Mouse (Mus musculus): ENCODE data around the gene Hcrt.

Gene Hcrt

DNA sequence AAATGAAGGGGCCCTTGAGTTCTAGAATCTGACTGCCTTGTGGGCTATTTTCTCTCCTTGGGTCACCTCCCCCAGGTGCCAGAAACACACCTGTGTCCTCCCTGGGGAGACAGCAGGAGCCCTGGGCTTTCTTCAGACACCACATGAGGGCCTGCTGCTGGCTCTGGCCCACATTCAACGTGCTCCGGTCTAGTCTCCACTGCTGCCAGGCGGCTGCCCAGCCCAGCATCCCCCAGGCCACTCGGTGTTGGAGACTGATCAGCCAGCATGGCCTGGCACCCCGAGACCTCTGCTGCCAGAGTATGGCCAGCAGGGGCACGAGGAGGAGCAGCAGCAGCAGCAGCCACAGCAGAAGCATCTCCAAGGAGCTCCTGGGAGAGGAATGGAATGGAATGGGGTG lies 7.2 kb upstream of the Hcrt start:
- no peak for DNase-seq (ENCODE audit: low read depth in 1 of 2, low spot score in 2 of 2)

DNA sequence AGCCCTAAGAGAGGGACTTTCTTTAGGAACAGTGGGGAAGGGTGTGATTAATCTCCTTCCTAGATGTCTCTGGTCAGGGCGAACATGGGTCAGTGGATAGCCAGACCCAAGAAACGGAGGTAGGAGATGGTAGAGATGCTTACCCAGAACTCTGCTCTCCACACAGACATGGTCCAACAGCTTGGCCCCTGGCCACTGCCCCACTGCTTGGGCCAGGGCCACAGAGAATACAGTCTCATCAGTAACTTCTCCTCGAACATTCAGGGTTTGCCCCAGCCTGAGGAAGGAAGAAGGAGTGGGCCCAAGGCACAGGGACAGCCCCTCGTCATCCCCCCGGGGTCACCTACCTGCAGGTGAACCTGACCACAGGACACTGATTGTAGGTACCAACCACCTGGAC lies 5.1 kb upstream of the Hcrt start:
- DNase-seq (ENCODE audit: low read depth in 1 of 2, low spot score in 2 of 2) = no peak

DNA sequence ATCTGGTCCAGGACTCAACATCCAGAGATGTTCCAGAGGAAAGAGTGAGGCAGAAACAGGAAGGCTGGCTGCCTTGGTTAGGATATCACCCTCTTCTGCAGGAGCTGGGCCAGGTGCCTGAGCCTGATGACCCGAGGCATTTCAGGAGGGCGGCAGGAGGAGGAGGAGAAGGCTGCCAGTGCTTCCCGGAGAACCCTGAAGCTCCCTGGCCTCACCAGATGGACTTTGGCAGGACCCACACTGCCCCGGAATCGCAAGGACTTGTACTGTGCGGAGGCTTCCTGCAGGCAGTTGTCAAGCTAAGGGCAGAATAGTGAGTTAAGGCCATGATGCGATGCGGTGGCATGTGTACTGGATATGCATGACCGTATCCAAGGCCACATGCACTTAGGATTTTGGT lies 4.0 kb upstream of the Hcrt start:
- DNase-seq (ENCODE audit: low read depth in 1 of 2, low spot score in 2 of 2) = no peak

DNA sequence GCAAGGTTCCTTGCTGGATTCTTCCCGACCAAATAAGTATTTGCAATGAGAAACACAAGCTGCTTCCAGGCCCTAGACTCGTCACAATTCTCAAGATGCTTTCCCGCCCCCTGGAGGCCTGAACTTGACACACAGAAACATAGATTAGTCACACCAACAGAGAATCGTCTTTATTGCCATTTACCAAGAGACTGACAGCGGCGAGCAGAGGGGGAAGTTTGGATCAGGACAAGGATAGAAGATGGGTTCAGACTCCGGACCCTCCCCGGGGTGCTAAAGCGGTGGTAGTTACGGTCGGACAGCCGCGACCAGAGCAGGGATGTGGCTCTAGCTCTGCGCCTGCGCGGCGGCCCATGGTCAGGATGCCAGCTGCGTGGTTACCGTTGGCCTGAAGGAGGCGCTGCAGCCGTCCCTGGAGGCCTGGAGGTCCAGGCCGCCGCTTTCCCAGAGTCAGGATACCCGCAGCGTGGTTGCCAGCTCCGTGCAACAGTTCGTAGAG lies 1.1 kb downstream of the Hcrt start:
- peak; percentile 54 to 83 for DNase-seq (ENCODE audit: low read depth in 1 of 2, low spot score in 2 of 2)

DNA sequence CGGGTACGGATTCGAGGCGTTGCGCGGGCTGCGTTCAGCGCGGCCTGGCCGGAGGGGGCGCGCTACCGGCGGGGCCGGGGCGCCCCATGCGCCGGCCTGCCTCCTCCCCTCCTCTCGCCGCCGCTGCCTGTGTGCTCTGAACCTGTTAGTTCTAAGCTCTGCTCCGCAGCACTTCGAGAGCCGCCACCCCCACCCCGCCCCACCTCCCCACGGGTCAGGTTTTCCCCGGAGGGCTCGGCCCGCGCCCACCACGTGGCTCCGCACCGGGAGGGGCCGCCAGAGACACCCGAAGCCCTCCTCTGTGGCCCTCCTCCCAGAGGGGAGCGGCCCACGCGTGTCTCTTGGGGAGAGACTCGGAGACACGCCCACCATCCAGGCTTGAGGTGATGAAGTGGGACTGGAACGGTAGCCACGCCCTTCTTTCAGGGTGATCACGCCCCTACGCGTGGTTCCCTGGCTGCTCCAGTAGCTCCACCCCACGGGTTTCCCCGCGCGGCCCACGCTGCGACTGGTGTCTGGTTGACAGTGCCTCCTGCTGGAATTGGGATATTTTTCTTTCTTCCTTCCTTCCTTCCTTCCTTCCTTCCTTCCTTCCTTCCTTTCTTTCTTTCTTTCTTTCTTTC lies 3.0 kb downstream of the Hcrt start, which contains the start of gene Kcnh4:
Gene Kcnh4, minus strand, starts transcription at position 332 of the 623 bp plus-strand sequence.
- peak in 1 of 2 experiments; percentile 56 for DNase-seq (ENCODE audit: low read depth in 1 of 2, low spot score in 2 of 2)

DNA sequence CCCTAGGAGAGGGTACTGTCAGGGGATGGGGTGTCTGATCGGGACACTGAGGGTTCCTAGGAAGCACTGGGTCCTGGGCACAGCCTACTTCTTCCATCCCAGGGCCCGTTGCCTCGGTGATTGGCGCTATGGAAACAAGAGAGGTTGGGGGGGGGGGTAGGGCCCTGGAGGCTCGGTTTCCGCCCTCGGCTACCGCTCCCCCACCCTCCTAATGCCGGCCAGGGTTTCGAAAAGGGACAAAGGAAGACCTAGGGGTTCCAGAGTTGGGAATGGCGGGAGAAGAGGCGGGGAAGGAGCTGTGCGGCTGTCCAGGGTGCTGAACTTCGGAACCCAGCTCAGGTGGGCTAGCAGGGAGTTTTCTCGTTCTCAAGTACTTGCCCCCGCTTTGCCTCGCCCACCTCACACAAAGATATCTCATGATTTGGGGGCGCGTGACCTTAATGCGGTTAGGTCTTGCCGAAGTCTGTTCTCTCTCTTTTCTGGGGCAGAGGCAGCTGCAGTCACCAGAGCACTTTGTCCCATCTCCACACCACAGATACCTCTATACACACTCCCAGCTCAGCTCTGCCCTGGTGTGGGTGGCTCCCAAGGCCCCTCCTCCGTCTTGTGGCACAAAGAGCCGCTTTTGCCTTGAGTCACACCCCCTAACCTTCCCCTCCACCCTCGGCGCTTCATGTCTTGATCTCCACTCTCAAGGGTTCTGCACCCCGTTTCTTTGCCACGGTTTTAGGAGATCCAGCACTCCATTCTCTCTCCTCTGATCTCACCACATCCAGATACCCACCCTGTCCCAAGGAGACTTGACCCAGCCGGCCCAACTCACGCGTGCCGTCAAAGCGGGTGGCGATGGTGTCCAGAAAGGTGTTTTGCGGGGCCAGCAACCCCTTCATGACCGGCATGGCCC lies 3.8 kb downstream of the Hcrt start:
- no peak for DNase-seq (ENCODE audit: low read depth in 1 of 2, low spot score in 2 of 2)

DNA sequence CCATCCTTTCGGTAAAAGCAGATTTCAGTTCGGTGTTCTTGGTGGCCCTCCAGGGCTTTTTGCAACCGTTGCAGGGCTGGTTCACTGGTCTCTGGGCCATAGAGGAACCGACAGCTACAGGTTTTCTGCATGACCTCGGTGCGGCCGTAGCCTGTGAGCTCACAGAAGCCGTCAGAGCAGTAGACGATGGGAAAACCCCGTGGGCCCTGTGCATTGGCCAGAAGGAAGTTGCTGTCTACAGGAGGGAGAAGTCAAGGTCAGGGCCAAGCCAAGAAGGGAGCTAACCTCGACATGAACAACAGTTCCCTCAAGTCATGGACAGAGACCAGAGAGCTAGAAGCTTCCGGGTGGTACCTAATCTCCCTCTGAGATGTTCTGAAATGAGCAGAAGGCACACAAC lies 5.2 kb downstream of the Hcrt start:
- DNase-seq (ENCODE audit: low read depth in 1 of 2, low spot score in 2 of 2) = no peak

DNA sequence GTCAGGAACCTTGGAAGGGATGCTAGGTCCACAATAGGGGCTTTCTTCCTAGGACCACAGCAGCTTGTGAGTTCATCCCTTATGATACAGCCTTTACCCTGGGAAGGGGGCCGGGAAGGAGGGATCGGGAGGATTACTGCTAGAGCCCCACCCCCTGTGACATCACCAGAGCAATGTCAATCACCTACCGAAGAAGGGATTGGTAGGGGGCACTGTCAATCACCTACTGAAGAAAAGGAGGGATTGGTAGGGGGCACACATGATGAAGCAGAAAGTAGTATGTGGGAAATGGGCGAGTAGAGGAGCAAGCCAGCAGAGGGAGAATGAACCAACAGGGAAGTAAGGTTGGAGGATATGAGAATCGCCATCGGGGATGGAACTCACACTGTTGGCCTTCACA lies 6.3 kb downstream of the Hcrt start:
- DNase-seq (ENCODE audit: low read depth in 1 of 2, low spot score in 2 of 2) = no peak

DNA sequence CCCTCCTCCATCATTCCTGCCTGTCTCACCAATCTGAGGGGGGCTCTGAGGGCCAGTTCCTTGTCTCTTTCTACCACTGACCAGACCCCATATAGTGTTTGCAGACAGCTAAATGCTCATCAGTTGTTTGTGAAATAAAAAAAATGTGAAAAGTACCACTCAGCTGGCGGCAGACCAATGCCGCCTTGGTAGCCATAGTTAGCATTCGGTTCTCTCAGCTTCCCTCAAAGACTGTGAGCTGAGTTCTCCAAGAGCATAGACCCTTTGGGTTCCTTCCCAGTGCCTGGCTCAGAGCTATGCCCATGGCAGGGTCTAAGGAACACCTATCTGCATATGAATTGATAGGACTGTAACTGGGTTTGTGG lies 8.1 kb downstream of the Hcrt start:
- no peak for DNase-seq (ENCODE audit: low read depth in 1 of 2, low spot score in 2 of 2)

DNA sequence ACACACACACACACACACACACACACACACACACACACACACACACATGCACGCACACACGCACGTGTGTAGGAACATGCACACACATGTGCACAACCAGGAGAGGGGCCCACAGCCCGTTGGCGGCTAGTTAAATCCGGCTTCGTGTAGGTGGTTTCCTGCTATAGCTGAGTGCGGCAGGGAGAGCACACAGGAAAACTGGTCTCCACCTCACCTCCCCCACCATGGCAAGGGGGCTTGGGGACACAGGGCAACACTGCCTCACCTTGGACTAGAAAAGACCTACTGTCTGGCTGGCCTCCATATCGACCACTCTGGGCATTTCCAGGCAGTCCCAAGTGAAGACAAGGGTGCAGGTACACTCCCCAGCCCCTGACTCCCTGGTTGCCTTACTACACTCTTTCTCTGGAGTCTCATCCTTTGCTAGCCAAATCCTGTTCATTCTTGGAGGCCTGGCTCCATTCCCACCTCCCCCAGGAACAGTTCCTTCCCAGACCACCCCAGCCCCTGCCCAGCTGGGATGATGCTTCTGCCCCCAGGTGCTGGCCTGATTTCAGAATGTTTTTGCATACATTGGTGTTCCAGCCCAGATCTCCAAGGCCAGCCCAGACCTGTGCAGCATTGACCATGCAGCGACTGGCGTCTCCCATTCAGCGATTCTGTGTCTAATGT lies 8.6 kb downstream of the Hcrt start:
- DNase-seq (ENCODE audit: low read depth in 1 of 2, low spot score in 2 of 2) = no peak

DNA sequence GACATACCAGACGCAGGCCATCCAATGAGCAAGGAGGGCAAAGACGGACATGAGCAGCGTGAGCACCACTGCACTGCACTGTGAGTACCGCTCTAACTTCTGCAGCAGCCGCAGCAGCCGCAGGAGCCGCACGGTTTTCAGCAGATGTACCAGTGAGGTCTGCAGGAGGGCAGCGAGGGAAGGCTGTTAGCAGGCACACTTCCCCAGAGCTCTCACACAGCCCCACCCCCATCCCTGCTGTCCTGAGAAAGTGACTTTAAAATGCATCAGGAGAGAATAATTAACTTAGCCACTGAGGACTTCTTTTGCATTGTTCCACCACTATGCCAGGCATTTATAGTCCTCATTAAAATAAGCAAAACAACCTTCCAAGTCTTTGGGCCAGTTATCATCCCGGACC lies 10.4 kb downstream of the Hcrt start:
- DNase-seq (ENCODE audit: low read depth in 1 of 2, low spot score in 2 of 2) = no peak

DNA sequence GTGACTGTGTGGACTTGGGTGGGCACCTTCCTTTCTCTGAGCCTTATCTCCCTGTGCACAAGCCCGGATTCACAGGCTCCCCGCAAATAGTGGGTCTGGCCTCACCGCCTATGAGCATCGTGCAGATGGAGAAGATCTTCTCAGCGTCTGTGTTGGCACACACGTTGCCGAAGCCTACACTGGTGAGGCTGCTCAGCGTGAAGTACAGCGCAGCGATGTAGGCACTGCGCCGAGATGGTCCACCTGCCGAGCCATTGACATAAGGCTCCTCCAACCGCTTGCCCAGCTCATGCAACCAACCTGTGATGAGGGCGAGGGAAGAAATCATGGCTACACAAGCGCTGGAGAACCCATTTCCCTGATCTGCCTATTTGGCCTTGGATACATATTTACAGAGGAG lies 12.6 kb downstream of the Hcrt start:
- no peak for DNase-seq (ENCODE audit: low read depth in 1 of 2, low spot score in 2 of 2)

DNA sequence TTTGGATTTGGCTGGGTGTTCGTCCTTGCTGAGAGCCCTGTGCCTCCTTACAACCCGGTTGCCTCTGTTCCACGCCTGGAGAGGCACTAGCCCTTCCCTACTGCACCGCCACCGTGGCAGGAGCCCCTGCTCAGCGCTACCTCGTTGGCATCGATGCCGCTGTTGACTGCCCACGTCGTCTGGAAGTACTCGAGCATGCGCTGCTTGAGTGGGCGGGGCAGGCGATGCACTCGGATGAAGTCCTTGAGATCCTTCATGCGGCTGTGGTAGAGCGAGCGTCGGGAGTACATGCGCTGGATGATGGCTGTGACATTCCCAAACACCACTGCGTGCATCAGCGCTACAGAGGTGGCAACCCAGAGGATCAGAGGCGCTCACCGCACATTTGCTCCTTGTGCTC lies 13.3 kb downstream of the Hcrt start:
- DNase-seq (ENCODE audit: low read depth in 1 of 2, low spot score in 2 of 2) = no peak

DNA sequence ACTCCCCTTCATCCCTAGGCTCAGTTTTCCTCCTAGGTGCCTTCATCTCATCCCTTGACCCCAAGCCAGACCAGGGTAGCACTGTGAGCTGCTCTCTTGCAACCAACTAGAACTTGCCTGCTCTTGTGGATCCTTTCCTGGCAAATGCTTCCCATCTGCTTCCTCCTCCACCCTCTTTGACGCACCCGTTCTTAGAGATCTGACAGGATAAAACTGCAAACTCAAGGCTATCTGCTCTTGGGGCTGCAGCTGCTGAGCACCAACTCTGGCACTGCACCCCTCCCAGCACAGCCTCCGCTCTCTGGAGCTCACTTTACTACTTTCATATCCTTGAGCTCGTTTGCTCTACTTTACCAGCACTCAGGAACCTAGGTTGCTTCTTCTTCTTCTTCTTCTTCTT lies 14.1 kb downstream of the Hcrt start:
- no peak for DNase-seq (ENCODE audit: low read depth in 1 of 2, low spot score in 2 of 2)

DNA sequence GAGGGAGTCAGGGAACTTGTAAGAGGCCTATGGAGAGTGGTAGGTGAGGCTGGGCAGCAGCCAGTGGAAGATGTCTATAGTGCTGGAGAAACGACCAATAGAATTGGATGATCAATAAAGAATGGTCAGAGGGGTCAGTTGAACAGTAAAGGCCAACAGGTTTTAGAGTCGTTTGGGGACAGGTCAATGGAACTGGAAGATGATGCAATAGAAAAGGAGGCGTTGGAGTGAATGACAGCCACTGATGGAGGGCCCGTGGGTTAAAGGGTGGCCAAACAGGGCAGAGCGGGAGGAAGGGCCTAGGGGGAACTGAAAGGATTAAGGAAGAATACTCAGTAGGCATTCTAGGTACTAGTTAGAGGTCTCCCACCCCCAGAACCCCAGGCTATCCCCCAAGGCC lies 15.6 kb downstream of the Hcrt start:
- DNase-seq (ENCODE audit: low read depth in 1 of 2, low spot score in 2 of 2) = no peak

DNA sequence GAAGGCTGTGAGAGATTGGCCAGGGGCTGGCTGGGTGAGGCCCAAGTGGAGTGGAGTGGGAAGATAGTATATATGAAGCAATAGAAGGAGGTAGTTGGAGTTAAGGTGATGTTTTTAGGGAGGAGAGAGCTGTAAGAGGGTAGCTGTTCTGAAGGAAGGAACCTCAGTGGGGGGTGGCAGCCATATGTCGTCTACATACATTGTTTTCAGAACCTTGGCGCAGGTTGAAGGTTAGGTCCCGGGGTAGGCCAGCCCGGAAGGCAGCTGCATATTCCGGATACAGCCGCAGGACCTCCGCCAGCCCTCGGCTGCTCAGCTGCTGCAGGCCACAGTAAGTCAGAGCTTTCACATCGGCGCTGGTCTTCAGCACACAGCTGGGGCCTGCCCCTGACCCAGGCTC lies 16.2 kb downstream of the Hcrt start:
- DNase-seq (ENCODE audit: low read depth in 1 of 2, low spot score in 2 of 2) = no peak

DNA sequence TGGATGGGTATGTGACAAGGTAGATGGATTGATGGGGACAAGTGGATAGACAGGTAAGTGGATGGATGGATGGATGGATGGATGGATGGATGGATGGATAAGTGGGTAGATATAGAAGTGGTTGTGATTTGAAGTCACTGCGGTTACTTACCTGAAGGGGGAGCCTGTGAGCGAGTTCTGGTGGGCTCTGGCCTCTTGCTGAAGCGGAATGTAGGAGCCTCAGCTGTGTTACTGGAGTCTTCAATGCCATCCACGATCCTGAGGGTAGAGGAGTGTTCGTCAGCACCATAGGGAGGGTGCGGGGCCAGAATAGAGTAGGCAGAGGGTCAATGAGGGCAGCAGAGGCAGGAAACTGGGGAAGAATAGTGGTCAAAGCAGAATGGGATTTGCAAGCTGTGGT lies 17.6 kb downstream of the Hcrt start:
- DNase-seq (ENCODE audit: low read depth in 1 of 2, low spot score in 2 of 2) = no peak

DNA sequence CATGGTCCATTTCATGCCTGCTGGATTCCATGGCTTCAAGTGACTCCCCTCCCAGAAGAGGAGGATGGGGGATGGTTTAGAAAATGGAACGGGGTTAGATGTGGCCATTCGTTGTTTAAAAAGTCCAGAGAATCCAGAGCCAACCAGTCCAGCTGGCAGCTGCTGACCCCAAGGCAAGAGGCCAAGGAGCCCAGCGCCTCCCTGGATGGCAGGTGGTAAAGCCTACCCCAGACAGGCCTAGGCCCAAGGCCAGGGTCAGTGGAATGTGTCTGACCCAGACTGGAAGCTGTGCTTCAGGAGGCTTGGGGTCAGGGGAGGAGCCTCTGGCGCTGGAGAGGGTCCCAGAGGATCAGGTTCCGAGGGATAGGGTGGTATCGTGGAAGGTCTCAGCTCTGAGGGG lies 21.4 kb downstream of the Hcrt start:
- DNase-seq (ENCODE audit: low read depth in 1 of 2, low spot score in 2 of 2) = no peak

DNA sequence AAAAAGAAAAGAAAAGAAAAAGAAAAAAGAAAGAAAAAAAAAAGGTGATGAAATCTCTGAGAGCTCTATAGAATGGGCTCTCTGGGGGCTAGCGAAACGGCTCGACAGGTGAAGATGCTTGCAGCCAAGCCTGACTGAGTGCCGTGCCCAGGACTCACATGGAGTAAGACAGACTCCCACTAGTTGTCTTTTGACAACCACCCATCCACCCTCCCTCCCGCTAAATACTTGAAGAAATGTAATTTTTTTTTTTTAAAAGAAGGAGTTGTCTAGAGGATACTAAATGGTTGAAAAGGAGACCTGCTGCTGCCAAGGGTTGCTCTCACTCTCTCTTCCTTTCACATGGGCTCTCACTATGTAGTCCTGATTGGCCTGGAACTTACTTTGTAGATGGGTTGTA lies 24.0 kb downstream of the Hcrt start:
- no peak for DNase-seq (ENCODE audit: low read depth in 1 of 2, low spot score in 2 of 2)

DNA sequence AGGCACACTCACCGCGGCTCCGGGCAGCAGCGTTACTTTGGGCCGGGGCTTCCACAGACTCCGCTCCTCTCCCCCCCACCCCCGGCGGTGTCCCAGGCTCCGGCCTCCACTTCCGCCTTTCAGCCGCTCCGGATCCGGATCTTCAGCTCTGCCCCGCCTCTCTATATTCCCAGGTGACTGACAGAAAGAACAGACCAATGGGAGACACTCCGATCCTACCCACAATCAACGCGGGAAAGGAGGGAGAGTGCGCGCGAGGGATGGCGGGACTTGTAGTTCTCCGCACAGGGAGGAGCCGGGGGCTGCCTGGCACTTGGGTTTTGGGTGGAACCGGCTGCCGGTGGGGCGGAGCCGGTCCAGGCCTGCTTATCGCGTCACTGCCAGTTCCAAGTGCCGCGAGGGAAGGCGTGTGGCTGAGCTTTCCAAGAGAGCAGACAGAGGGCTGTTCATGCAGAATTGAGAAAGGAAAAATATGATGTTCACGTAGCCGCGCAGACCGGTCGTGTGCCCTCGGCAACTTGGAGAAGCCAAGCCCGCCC lies 24.6 kb downstream of the Hcrt start, which contains the start of gene Rab5c:
Gene Rab5c, minus strand, starts transcription at position 150 of the 539 bp plus-strand sequence.
- peak; percentile 96 to 99 for DNase-seq (ENCODE audit: low read depth in 1 of 2, low spot score in 2 of 2)

DNA sequence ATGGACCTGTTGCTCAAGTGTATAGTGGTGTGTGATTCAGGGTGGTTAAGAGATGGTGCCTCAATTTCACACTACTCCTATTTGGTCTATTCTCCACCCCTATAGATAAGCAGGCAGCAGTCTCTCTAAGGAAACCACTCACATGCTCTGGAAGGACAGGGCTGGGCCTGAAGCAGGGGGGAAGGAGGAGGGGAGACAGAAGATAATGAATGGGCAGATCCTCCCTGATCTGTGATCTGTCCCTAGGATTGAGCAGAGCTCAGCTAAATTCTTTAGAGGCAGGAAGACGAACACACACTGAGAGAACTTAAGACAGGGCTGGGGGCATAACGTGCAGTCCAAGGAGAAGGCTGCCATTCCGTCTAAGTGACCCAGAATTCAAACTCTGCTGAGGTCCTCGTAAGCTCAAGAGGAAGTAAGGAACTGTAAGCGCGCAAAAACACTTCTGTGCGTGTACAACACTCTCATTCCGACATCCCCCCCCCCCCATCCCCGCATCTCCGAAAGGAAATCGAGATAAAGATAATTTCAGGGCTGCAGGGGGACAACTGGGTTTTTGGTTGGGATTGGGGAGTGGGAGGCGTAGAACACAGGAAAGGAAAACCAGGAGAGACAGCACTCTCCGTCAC lies 25.5 kb downstream of the Hcrt start:
- DNase-seq (ENCODE audit: low read depth in 1 of 2, low spot score in 2 of 2) = no peak
